Mouse (Mus musculus) frontal cortex, postnatal 10 days (tissue): ENCODE data around the gene Selenoo.

Experiments
- DNase-seq, 2 experiments: peaks; one replicate each; pipeline ENCODE4 v3.0.0; 2022; ENCODE audit warnings: low spot score in 2 of 2, mixed read lengths in 1 of 2

Gene Selenoo

DNA sequence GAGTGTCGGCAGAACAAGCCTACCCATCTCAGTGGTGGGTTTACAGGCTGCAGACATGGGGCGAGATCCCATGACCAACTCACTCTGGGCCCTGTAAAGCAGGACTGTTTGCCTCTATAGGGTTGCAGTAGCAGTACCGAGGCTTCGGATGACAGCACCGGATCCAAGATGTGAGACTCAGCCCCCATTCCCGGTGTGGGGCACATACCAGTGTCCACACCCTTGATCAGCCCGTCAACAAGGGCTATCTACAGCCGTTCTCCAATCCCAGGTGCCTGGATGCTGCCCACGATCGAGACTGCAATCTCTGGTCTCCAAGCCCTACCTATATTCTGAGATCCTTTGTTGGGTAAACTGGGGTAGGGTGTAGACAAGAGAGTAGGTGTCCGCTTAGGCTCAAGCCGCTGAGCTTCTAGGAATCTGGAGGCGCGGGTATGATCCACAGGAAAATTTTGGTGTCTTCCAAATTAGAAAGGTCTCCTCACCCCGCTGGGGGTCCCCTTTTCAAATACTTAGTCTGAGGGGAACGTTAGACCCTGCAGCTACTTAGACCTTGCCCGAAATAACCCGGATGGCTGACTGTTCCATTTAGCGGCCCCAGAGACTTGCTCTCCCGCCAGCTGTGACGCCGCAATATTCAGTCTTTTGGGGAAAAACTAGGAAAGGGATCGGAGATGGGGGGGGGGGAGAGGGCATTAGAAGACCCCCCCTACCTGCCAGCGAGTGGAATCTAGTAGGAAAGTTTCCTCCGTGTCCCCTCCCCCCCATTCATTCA lies 59.8 kb downstream of the Selenoo start:
- DNase-seq: no peak

DNA sequence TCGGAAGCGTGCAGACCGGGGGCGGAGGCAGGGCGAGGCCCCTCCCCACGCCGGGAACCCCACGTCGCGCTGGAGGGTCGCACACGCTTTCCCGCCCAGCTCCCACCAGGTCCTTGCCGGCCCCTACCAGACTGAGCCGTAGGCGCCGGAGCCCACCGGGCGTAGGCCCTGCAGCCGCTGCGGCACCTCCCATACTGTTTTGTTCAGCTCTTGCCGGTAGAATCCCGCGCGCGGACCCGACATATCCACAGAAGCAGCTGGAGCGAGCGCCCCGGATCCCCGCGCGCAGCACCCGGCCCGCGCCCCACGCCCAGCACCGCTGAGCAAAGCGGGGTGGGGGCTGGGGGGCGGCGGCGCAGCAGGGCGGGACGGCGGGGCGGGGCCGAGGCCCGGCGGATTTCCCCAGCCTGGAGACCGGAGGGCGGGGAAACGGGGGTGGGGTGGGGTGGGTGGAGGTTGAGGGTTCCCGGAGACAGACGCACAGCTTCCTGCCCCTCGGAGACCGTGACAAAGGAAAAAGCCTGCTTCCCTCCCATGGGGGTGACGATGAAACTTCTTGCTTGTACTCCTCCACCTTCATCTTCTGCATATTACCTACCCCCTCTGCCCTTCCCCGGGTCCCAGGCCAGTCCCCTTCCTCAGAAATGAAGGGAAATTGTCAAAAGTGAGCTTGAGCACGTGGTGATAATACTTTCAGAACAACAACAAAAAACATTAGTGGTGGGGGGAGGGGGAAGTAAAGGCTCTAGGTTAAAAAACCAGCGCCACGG lies 60.6 kb downstream of the Selenoo start, which contains the start of gene Mapk11:
Mapk11 (minus strand) TSS at position 358 of the 770 bp plus-strand sequence.
- DNase-seq: no peak
